Mouse (Mus musculus): ENCODE measurements around the gene Lias.

The Lias gene

DNA sequence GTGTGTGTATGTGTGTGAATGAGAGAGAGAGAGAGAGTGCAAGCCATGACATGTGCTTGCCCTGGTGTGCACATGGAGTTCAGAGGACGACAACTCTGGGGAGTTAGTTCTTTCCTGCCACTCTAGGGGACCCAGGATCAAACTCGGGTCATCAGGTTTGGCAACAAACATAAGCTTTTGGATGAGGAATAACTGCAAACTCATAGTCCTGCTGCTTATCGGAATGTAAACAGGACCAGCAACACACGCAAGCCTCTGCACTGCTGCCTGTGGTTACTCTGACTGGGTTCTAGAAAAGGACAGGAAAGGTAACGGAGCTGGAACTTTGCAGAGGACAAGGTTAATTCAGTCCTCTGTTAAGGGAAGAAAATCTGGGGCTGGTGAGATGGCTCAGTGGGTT is 34.0 kb downstream of the Lias start:
- no peak for DNase-seq (ENCODE audit: low read depth)

DNA sequence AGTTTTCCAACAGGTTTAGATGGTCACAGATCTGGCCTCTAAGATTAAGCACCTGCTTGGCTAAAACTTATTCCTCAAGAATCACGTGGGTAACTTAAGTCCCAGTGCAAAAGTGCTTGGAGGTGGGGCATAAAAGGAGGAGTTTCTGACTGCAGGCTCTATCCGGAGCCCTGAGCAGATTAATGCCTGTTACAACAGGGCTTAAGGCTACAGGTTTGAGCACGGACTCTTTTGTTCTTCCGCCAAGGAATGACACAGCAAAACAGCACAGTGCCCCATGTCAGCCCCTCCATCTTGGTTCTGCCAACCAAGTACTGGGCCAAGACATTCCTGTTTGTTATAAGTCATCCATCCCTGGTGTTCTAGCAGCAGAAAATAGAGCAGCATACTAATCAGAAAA is 37.0 kb downstream of the Lias start:
- peak; percentile 36 for DNase-seq (ENCODE audit: low read depth)

DNA sequence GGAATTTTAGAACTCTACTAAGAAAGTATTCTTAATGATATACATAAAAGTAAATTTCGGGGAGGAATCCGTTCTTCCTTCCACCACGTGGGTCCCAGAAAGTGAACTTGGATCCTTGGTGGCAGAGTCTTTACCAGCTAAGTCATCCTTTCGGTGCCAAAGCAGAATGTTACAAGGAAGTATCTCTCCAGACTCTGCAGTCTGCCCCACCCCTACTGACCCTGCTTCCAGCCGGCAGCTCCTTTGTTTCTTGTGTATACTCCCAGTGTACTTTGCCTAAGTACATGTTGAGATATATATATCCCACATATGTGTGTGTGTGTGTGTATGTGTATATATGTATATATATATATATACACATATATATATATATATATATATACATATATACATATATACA is 38.1 kb downstream of the Lias start:
- DNase-seq (ENCODE audit: low read depth) = no peak

DNA sequence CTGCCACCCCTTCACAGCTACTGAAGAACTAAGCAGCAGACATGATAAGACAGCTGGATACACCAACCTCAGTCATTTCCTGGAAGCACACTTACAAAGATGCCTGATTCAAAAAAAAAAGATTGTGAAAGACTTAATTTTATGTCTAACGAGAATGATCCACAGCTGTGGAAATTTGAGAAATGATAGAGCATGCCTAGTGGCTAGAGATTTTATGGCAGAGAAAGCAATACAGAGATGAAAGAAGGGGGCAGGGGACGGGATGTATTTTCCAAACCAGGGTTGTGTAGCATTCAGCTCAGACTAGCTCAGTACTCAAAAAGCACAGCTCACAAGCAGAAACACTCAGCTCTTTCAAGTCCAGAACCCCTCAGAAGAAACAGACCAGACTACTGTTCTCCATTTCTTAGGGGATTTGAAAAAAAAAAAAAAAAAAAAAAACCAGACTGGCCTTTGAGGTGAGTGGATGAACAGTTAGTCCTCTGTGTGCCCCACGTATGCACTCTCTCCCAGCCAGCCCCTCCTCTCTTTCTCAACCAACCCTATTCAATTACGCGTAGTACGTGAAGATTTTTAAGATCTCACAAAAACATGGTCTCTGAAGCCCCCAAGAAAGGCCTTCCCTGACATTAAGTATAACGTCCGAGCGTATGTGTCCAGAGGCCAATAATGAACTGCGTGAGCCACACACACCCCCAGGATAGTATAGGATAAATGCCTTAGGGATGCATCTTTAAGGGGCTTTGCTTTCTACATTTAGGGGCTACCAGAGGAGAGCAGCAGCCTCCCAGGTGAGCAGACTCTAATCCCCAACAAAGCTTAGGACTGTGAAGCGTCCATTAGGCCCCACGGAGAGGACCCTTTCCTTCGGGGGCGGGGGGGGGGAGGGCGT is 43.4 kb downstream of the Lias start:
- peak; percentile 66 for DNase-seq (ENCODE audit: low read depth)

DNA sequence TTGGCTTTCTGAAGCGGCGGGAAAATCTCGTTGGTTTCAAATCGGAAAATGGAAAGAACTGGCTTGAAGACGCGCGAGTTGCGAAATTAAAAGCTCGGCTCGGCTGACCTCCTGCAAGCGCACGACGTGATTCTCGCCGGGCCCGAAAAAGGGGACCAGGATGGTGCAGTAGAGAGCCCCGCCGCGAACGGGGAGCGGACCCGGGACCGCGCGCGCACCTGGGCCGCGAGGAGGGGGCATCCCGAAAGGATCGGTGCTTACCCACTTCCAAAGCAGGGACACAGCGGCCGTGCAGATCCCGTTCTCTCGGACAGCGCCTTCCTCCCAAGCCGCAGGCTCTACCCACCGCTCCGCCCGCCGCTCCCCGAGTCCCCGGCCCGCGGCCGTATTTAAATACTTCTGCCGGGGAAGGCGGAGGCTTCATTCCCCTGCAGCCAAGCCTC is 44.1 kb downstream of the Lias start:
- peak; percentile 71 for DNase-seq (ENCODE audit: low read depth)

DNA sequence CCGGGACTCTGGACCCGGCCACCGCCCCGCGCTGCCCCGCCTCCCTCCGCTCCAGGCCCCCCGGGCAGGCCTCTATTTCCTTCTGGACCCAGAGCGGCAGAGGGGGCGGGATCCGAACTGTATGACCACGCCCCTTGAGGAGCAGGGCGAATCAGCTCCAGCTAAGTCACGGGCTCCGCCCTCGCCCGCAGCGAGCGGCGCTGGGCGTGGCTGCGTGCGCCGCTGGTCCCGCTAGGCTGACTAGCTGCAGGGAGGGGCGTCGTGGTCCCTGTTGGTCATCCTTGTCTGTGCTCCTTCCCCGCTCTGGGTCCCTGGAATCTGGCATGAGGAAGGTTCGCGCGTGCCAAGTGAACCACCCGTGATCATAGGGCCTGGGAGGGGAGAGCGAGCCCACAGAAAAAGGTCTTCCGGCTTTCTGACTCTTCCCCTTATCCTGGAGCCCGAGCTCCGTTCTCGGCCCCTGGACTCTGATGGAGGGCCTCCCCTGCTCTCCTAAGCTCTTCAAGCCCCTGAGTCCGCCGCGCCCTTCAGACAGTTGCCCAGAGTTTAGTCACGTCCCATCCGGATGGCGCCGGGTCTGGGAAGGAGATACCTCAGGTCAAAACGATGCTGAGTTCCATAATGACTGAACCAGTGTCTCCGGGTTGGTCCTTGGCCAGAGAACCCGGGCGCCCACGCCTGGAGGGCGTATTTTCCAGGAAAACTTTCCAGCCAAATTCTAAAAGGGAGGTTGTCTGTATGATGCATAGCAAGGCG is 44.7 kb downstream of the Lias start, which contains the start of gene Ugdh:
Gene Ugdh, minus strand, starts transcription at position 144 of the 756 bp plus-strand sequence.
- DNase-seq (ENCODE audit: low read depth) = peak; percentile 99

DNA sequence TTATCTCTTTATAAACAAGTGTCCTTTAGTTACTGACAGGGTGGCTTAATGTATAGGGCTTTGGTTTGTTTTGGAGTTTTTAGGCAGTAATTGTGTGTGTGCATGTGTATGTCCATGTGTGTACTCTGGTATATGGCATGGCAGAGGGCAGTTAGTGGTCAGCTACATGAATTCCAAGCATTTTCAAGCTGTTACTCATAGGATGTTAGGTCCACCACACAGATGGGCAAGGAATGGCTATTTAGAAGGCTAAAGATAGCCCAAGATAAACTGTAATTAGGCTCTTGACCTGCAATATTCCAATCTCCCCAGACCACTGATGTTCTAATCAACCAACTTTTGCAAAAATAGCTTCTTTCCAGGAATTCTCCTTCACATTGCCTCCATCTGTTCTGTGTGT is 46.7 kb downstream of the Lias start:
- peak; percentile 72 for DNase-seq (ENCODE audit: low read depth)

DNA sequence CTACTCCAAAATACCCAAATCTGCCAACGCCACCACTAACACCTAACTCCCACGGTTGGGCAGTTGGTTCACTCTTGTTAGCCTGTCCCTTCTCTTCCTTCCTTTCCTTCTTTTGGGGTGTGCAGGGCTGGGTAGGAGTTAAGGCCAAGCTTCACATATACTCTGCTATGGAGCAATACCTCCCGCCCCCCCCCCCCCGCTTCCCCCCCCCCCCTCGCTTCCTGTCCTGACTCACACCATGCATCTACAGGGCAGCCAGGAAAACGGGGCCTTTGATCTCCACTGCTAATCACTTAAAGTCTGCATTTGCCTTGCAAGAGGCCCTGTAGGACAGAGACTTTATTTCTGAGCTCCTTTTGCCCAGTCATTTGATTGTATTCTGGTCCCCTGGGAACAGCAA is 53.7 kb downstream of the Lias start:
- peak; percentile 58 for DNase-seq (ENCODE audit: low read depth)

DNA sequence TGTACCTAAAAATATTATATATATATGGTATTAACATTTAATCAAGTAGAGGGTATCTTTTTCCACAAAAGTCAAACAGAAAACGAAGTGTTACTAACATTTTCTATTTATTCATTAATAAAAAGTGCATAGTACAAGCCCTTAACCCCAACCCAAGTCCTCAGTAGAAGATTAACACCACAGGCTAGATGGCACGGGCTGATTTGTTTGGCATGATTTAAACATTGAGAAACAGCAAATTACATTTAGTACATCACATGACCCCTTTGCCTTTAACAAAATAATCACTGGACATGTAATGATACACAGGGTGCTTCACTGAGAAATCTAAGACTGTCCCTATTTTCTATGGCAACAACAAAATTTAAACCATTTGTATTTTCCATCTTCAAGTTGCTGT is 55.5 kb downstream of the Lias start:
- no peak for DNase-seq (ENCODE audit: low read depth)

DNA sequence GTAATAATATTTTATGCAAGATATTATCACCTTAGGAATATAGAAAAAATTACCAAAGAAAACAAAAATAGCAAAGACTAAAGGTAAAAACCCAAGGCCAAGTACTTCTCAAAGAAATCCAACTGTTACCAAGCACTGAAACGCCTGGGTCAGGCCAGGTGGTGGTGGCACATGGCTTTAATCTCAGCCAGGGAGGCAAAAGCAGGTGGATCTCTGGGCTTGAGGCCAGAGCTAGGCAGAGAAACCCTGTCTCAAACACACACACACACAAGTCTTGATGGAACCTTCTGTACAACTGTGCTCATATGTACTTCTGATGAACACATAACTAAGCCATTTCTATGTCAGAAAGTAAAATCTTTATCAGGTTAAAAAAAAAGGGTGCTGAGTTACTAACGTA is 56.5 kb downstream of the Lias start:
- DNase-seq (ENCODE audit: low read depth) = no peak

DNA sequence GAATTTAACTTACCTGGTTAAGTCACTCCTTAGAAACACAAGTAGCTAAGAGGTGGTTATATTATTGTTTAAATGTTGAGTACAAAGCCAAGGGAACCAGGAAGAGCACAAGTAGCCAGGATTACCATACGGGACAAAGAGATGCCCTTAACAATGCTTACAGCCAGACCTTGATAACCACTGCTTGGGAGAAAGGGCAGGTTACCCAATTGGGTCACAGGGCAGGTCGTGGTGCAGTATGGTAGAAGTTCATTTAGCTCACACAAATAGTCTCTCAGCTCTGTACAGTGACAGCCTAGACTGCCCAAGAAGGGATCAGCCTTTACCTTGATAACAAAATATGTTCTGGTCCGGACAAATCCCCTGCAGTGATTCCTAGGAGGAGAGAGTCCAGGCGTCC is 57.6 kb downstream of the Lias start:
- no peak for DNase-seq (ENCODE audit: low read depth)

DNA sequence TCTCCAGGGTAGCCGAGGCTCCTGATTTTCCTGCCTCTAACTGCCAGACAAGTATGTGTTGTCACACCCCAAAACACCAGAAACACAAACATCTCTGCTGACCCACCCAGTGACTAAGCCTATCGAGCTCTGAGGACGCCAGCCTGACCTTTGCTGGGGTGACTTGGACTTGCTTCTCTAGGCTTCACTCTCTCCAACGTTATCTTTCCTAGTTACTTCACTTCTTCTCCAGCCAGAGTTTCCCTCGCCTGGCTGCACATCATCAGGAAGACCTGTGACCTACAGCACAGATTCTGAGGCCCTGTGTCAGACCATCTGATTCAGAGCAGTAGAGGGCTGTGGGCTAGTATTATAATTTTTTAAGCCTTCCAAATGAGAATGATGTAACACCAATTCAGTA is 63.5 kb downstream of the Lias start:
- peak; percentile 76 for DNase-seq (ENCODE audit: low read depth)

DNA sequence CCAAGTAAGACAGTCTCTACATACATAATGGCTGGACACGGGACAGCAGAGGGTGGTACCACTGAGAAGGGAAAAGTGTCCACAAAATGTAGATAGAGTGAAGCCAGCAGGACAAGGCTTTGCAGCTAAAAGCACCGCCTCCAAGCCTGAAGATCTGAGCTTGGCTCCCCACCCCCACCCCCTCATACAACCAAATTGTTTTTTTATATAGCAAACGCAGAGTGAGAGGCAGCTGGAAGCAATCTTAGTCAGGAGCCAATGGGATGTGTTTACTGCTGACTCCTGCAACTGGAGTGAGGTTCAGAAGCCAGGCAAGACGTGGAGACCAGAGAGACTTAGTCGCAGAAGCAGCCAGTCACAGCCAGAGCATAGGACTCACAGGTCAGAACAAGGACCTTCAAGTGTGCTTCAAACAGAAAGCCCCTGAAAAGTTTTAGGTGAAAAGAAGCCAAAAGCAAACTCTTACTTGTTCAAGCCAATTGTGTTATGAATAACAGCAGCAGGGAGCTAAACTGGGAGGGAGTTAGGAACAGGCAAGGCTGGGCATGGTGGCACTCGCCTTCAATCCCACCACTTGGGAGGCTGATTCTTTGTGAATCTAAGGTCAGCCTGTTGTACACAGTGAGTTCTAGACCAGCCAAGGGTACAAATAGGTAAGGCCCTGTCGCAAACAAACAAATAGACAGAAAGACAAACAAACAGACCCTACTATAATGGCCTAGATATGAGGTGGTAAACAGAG is 66.0 kb downstream of the Lias start:
- peak; percentile 91 for DNase-seq (ENCODE audit: low read depth)

DNA sequence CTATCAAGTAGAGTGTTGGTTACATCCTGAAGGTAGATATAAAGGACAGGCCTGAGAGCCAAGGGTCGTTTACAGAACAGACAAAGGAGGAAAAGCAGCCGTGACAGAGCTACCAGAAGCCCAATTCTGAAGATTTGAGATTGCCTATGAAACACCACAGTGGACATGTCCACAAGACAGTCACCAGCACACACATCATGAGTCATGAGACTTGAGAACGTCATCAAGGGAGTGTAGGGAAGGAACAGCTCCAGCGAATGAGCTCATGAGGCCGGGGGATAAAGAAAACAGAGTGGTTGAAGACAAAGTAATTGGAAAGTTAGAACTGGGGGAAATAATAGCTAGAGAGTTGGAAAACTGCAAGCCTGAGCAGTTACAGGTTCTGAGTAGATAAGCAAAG is 66.5 kb downstream of the Lias start:
- peak; percentile 87 for DNase-seq (ENCODE audit: low read depth)

DNA sequence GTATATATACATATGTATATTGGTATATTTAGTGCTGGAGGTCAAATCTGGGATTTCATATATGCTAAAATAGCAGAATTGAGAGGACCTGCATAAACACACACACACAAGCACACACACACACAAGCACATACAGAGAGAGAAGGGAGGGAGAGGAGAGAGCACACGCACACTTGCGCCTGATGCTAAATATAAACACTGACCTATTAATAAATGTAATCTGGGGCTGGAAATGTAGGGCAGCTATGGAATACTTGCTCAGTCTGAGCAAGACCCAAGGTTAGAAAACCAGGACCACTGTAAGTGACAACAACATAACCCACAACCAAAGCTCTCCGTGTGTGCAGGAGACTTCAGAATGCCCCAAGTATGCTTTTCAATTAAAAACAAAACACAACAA is 68.2 kb downstream of the Lias start:
- no peak for DNase-seq (ENCODE audit: low read depth)

Measured in NIH3T3 (cell line).